Mouse (Mus musculus): Measurements from ENCODE around the gene Kcnmb2. TPM values are rescaled to one million over a fixed set of nuclear protein-coding genes. Genes with fewer than 3 reads are reported as not detected.

The Kcnmb2 gene
- polyA plus RNA-seq, 1 experiment from 2014 or later: 3.7 TPM

DNA sequence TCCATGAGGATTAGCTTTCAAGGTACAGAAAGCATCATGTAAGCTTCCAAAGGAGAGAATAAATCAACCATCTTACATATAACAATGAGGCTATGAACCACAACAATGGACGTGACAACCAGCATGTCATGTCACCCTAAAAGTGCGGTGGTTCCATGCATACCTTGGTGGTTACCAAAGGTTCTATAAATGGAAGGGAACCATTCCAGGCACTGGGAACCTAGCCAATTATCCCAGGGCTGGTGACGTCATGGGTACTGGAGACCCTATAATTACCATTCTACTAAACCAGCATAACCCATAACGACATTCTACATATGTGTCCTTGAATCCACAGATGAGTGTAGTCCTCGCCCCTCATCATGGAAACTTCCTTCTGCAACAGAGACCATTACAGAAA lies 291.7 kb downstream of the Kcnmb2 start:
- 73% methylated on average over 5 of the region's 5 CpGs for WGBS
- Histone ChIP-seq H3K4me3 (ENCODE audit: low read depth, low read length) (no peak overlapping the region), H3K27ac (ENCODE audit: low read depth, low read length) (no peak overlapping the region), H3K4me2 (ENCODE audit: low read length) (no peak overlapping the region), H3K9ac (ENCODE audit: low read length) (no peak overlapping the region), H3K4me1 (ENCODE audit: control insufficient read depth, insufficient read depth, low read length) (no peaks in the 10 kb centered on the region), H3K9me3 (replicated peaks; ENCODE audit: control insufficient read depth, low read length) (no peaks in the 10 kb centered on the region), H3K36me3 (ENCODE audit: control insufficient read depth, insufficient read depth, low read length) (no peaks in the 10 kb centered on the region), H3K27me3 (replicated peaks; ENCODE audit: control insufficient read depth, insufficient read depth, low read length) (no peaks in the 10 kb centered on the region)
- ATAC-seq (no peak), DNase-seq (ENCODE audit: low spot score) (no peak)

DNA sequence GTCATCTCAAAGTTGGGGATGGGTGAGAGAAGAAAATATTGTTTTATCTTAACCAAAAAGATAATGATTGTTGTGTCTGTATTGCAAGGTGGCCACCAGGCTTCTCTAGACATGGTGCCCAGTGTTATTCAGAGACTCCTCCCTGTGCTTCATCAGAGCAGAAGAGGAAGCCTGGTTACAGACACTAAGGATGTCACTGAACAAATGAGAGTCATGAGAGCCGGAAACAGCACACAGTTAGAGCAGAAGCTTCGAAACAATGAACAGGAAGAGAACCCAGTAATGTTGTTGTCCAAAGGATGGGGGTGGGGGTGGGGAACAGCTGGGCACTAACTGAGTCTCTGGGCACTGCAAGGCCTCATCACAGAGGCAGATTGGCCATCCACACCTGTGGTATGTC lies 324.4 kb downstream of the Kcnmb2 start:
- Histone ChIP-seq H3K9me3 (replicated peaks; ENCODE audit: control insufficient read depth, low read length) (no peaks in the 10 kb centered on the region), H3K4me2 (ENCODE audit: low read length) (no peak overlapping the region), H3K4me3 (ENCODE audit: low read depth, low read length) (no peak overlapping the region), H3K27me3 (replicated peaks; ENCODE audit: control insufficient read depth, insufficient read depth, low read length) (no peaks in the 10 kb centered on the region), H3K27ac (ENCODE audit: low read depth, low read length) (no peak overlapping the region), H3K4me1 (ENCODE audit: control insufficient read depth, insufficient read depth, low read length) (no peaks in the 10 kb centered on the region), H3K36me3 (ENCODE audit: control insufficient read depth, insufficient read depth, low read length) (no peaks in the 10 kb centered on the region), H3K9ac (ENCODE audit: low read length) (no peak overlapping the region)
- WGBS: 80% methylated on average over 2 of the region's 2 CpGs
- ATAC-seq (no peak), DNase-seq (ENCODE audit: low spot score) (no peak)

DNA sequence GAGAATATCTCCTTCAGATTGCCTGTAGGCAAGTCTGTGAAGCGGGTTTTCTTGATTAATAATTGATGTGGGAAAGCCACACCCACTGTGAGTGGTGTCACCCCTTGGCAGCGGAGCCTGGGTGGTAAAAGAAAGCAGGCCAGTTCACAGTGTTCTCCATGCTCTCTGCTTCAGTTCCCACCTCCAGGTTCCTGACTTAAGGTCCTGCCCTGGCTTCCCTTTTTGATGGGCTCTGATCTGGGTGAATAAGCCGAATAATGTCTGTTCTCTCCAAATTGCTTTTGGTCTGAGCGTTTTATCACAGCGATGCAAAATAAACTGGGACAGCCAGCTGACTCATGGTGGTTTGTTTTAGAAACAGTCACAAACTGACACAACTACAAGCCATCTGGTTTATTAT lies 334.5 kb downstream of the Kcnmb2 start:
- Histone ChIP-seq H3K4me1 (ENCODE audit: control insufficient read depth, insufficient read depth, low read length) (no peaks in the 10 kb centered on the region), H3K9ac (ENCODE audit: low read length) (no peak overlapping the region), H3K4me3 (ENCODE audit: low read depth, low read length) (no peak overlapping the region), H3K36me3 (ENCODE audit: control insufficient read depth, insufficient read depth, low read length) (no peaks in the 10 kb centered on the region), H3K4me2 (ENCODE audit: low read length) (no peak overlapping the region), H3K27me3 (replicated peaks; ENCODE audit: control insufficient read depth, insufficient read depth, low read length) (no peaks in the 10 kb centered on the region), H3K27ac (ENCODE audit: low read depth, low read length) (no peak overlapping the region), H3K9me3 (replicated peaks; ENCODE audit: control insufficient read depth, low read length) (no peaks in the 10 kb centered on the region)
- ATAC-seq: no peak
- WGBS: 86% methylated on average over 5 of the region's 5 CpGs
- DNase-seq (ENCODE audit: low spot score): no peak

All from forebrain, embryonic 14.5 days (tissue).